Comparison of ENCODE assay signal across 9 mouse cellular contexts in genomic region chr15:10901075-10901474, GRCm38 (mm10). TPM values are rescaled to one million over a fixed set of nuclear protein-coding genes. Genes with fewer than 3 reads are reported as not detected.
DNase-seq lines count a peak whose midpoint lies in the region; ATAC-seq lines count a peak whose summit lies in the region.
"Had no signal": no experiment of that assay in that cellular context is flagged by ENCODE, and none has a peak within 500 bp of the region (broad histone marks: within the 10 kb centered on the region; RNA-seq: fewer than 3 reads in every experiment).

No protein-coding gene starts in this region.

- no peaks in the 10 kb centered on the region for H3K27me3 ChIP-seq in embryonic facial prominence, embryonic 10.5 days (replicated peaks; ENCODE audit: low read depth, poor library complexity, severe bottlenecking)
- H3K27me3 ChIP-seq: heart, embryonic 13.5 days had no signal

- DNase-seq in gastrocnemius, postnatal 10 days, result peak; percentile 24
- no peak for DNase-seq in gastrocnemius, adult 8-10 months (ENCODE audit: low spot score in 2 of 2)
- DNase-seq in right cerebral cortex, postnatal 14 days, result peak; percentile 37
- DNase-seq in right cerebral cortex, adult 18-20 months, result no peak
- DNase-seq in embryonic facial prominence, embryonic 10.5 days (ENCODE audit: low spot score), result peak; percentile 25
- DNase-seq in left cerebral cortex, postnatal 25 days (ENCODE audit: low spot score in 2 of 2), result peak; percentile 27 to 30
- DNase-seq in spleen, postnatal 36 days (ENCODE audit: low spot score in 2 of 2), result no peak

- H3K36me3 ChIP-seq in embryonic facial prominence, embryonic 10.5 days (replicated peaks), result no peaks in the 10 kb centered on the region
- H3K36me3 ChIP-seq: heart, embryonic 13.5 days had no signal

- WGBS in embryonic facial prominence, embryonic 10.5 days, result 54% methylated on average over 3 of the region's 3 CpGs

- no peak overlapping the region for H3K4me3 ChIP-seq in embryonic facial prominence, embryonic 10.5 days
- H3K4me3 ChIP-seq: heart, embryonic 13.5 days had no signal

- H3K9me3 ChIP-seq in embryonic facial prominence, embryonic 10.5 days, result no peaks in the 10 kb centered on the region
- H3K9me3 ChIP-seq: heart, embryonic 13.5 days had no signal

- ATAC-seq in erythroid progenitor cell, adult 5-6 weeks (replicated peaks; ENCODE audit: low FRiP score, poor library complexity, severe bottlenecking), result no peak

- peaks cover 8% of the 10 kb centered on the region; the same call in 1 of the 2 replicates for H3K4me1 ChIP-seq in embryonic facial prominence, embryonic 10.5 days
- H3K4me1 ChIP-seq: heart, embryonic 13.5 days had no signal

- intact Hi-C loops in left cerebral cortex, postnatal 25 days (cut with DNase I), result loop anchor here (1.0 to 10.0 kb wide), 2 partner anchors 400 to 1446 kb away; no protein-coding TSS in a partner anchor

- H3K27ac ChIP-seq in embryonic facial prominence, embryonic 10.5 days (replicated peaks), result no peak overlapping the region
- H3K27ac ChIP-seq: heart, embryonic 13.5 days had no signal

RNA-seq across cellular contexts. Expression of gene C1qtnf3, which starts 51.1 kb away (rescaled TPM):
- 10 to 100 TPM; 46.6 to 59.1 TPM for total RNA-seq in gastrocnemius, postnatal 10 days (2021)
- under 1 TPM in 3 of 4 experiments, not detected in 1; 0.21 to 0.45 (median 0.24) TPM for total RNA-seq in gastrocnemius, adult 8-10 months (2022)
- polyA plus RNA-seq in embryonic facial prominence, embryonic 10.5 days (2016; fragmentation: Nextera tagmentation; extraction: Ambion mirVana), result 0.26 and 0.27 TPM in 2 replicates
- total RNA-seq in left cerebral cortex, postnatal 25 days (2021), result not detected
- not detected in 2 replicates for total RNA-seq in erythroid progenitor cell, adult 5-6 weeks (2015; ENCODE audit: low replicate concordance)
- not detected in 2 replicates for total RNA-seq in erythroid progenitor cell, adult 5-6 weeks (2017; ENCODE audit: low replicate concordance)

Comparison
In these comparisons a context has a peak if more than half of its experiments do, and no peak if none do; other contexts are left out.
1. DNase-seq: peak in gastrocnemius, postnatal 10 days (single experiment), right cerebral cortex, postnatal 14 days (single experiment), embryonic facial prominence, embryonic 10.5 days (single experiment) and left cerebral cortex, postnatal 25 days (2 of 2); none in gastrocnemius, adult 8-10 months (0 of 2), right cerebral cortex, adult 18-20 months (single experiment) and spleen, postnatal 36 days (0 of 2).
2. RNA of gene C1qtnf3, which starts 51.1 kb away (total RNA-seq): 46.6 to 59.1 TPM in gastrocnemius, postnatal 10 days; 0.21 to 0.45 TPM in gastrocnemius, adult 8-10 months, not detected in left cerebral cortex, postnatal 25 days and not detected in erythroid progenitor cell, adult 5-6 weeks; every median in the first group is over 10 times any median in the second.